Mouse (Mus musculus) midbrain, embryonic 15.5 days (tissue): ENCODE measurements around the gene Commd3. TPM values are rescaled to one million over a fixed set of nuclear protein-coding genes. Genes with fewer than 3 reads are reported as not detected.

ENCODE experiments used
- ATAC-seq: fragments of 200-750 bp; cut with Nextera tagmentation; replicated peaks from 2 replicates; pipeline ENCODE4 v1.8.0; 2017; ENCODE audit warnings: moderate TSS enrichment
- H3K27ac ChIP-seq: fragments of 300-500 bp; sonication (generic); 2 replicates; pipeline ENCODE4 v1.5.1; 2015; ENCODE audit warnings: mild to moderate bottlenecking, inconsistent platforms
- H3K27me3 ChIP-seq: fragments of 300-500 bp; sonication (generic); replicated peaks from 2 replicates; pipeline ENCODE4 v1.6.1; 2015; ENCODE audit warnings: inconsistent platforms
- H3K36me3 ChIP-seq: fragments of 300-500 bp; sonication (generic); replicated peaks from 2 replicates; pipeline ENCODE4 v1.6.1; 2015; ENCODE audit warnings: inconsistent platforms
- H3K4me1 ChIP-seq: fragments of 300-500 bp; sonication (generic); 2 replicates; pipeline ENCODE4 v1.6.1; 2015; ENCODE audit warnings: inconsistent platforms
- H3K4me2 ChIP-seq: fragments of 300-500 bp; sonication (generic); 2 replicates; pipeline ENCODE4 v1.6.1; 2015; ENCODE audit warnings: inconsistent platforms, mild to moderate bottlenecking, moderate library complexity
- H3K4me3 ChIP-seq: fragments of 300-500 bp; sonication (generic); 2 replicates; pipeline ENCODE4 v1.5.1; 2015; ENCODE audit warnings: mild to moderate bottlenecking, inconsistent platforms
- H3K9ac ChIP-seq: fragments of 300-500 bp; sonication (generic); 2 replicates; pipeline ENCODE4 v1.6.1; 2015; ENCODE audit warnings: mild to moderate bottlenecking, inconsistent platforms
- H3K9me3 ChIP-seq: fragments of 300-500 bp; sonication (generic); 2 replicates; pipeline ENCODE4 v1.6.1; 2016; ENCODE audit warnings: inconsistent platforms
- WGBS: fragments of 180-500 bp; shearing (Covaris S2); methylation state at CpG from one replicate; pipeline ENCODE4 v1.1.7; 2015; ENCODE audit warnings: mixed read lengths; 5-methylcytosine and 5-hydroxymethylcytosine counted together
- polyA plus RNA-seq: library from polyadenylated mRNA; unstranded; fragments of >200 nt; fragmentation: Nextera tagmentation; extraction: Ambion mirVana; gene quantifications from 2 replicates; pipeline ENCODE4 v1.2.1, GENCODE M21; 2015

Commd3 gene
- polyA plus RNA-seq, 1 experiment from 2014 or later, result 179 TPM

GRCm38 (mm10) chr2:18698663-18699385, 26.6 kb downstream of the Commd3 start:
- Histone ChIP-seq H3K27me3 (peaks cover 51% of the 10 kb centered on the region), H3K9ac (no peak overlapping the region), H3K4me1 (peaks cover 19% of the 10 kb centered on the region), H3K36me3 (no peaks in the 10 kb centered on the region), H3K9me3 (no peaks in the 10 kb centered on the region), H3K4me2 (no peak overlapping the region), H3K27ac (no peak overlapping the region), H3K4me3 (0 out of 2 replicates have a peak overlapping the region, but pooled peaks have one; percentile 4)
- peak; percentile 44 for ATAC-seq
- WGBS, result under 1% methylated on average over 56 of the region's 56 CpGs

- H3K4me2 ChIP-seq, result no peak overlapping the region
- peaks cover 12% of the 10 kb centered on the region for H3K4me1 ChIP-seq
- no peak for ATAC-seq
- peaks cover 56% of the 10 kb centered on the region for H3K27me3 ChIP-seq
- no peaks in the 10 kb centered on the region for H3K9me3 ChIP-seq
- 0 out of 2 replicates have a peak overlapping the region, but pooled peaks have one; percentile 4 for H3K4me3 ChIP-seq
- WGBS, result 2% methylated on average over 11 of the region's 11 CpGs
- no peaks in the 10 kb centered on the region for H3K36me3 ChIP-seq
- no peak overlapping the region for H3K9ac ChIP-seq
- H3K27ac ChIP-seq, result no peak overlapping the region
Measured at GRCm38 (mm10) chr2:18699401-18699990, 27.3 kb downstream of the Commd3 start.

- ATAC-seq, result no peak
- Histone ChIP-seq H3K27ac (no peak overlapping the region), H3K4me2 (no peak overlapping the region), H3K36me3 (no peaks in the 10 kb centered on the region), H3K9me3 (no peaks in the 10 kb centered on the region), H3K4me1 (no peaks in the 10 kb centered on the region), H3K4me3 (no peak overlapping the region), H3K9ac (no peak overlapping the region), H3K27me3 (no peaks in the 10 kb centered on the region)
- 79% methylated on average over 3 of the region's 3 CpGs for WGBS
Measured at GRCm38 (mm10) chr2:18710356-18710755, 38.2 kb downstream of the Commd3 start.

GRCm38 (mm10) chr2:18713071-18713470, 40.9 kb downstream of the Commd3 start:
- Histone ChIP-seq H3K9me3 (no peaks in the 10 kb centered on the region), H3K27me3 (no peaks in the 10 kb centered on the region), H3K9ac (no peak overlapping the region), H3K36me3 (no peaks in the 10 kb centered on the region), H3K27ac (no peak overlapping the region), H3K4me3 (no peak overlapping the region), H3K4me2 (no peak overlapping the region), H3K4me1 (no peaks in the 10 kb centered on the region)
- 67% methylated on average over 2 of the region's 2 CpGs for WGBS
- no peak for ATAC-seq

GRCm38 (mm10) chr2:18714337-18714736, 42.2 kb downstream of the Commd3 start:
- Histone ChIP-seq H3K27ac (no peak overlapping the region), H3K4me2 (no peak overlapping the region), H3K36me3 (no peaks in the 10 kb centered on the region), H3K9me3 (no peaks in the 10 kb centered on the region), H3K9ac (no peak overlapping the region), H3K4me3 (no peak overlapping the region), H3K4me1 (no peaks in the 10 kb centered on the region), H3K27me3 (no peaks in the 10 kb centered on the region)
- 81% methylated on average over 3 of the region's 3 CpGs for WGBS
- no peak for ATAC-seq

GRCm38 (mm10) chr2:18718521-18718920, 46.3 kb downstream of the Commd3 start:
- Histone ChIP-seq H3K9me3 (no peaks in the 10 kb centered on the region), H3K27ac (no peak overlapping the region), H3K4me1 (no peaks in the 10 kb centered on the region), H3K9ac (no peak overlapping the region), H3K4me3 (no peak overlapping the region), H3K27me3 (no peaks in the 10 kb centered on the region), H3K4me2 (no peak overlapping the region), H3K36me3 (no peaks in the 10 kb centered on the region)
- WGBS, result 88% methylated on average over 4 of the region's 4 CpGs
- ATAC-seq, result no peak

GRCm38 (mm10) chr2:18722208-18722830, 50.1 kb downstream of the Commd3 start:
- WGBS, result 63% methylated on average over 3 of the region's 3 CpGs
- no peaks in the 10 kb centered on the region for H3K9me3 ChIP-seq
- no peaks in the 10 kb centered on the region for H3K36me3 ChIP-seq
- no peak overlapping the region for H3K4me2 ChIP-seq
- no peak overlapping the region for H3K9ac ChIP-seq
- H3K4me1 ChIP-seq, result no peaks in the 10 kb centered on the region
- no peak overlapping the region for H3K4me3 ChIP-seq
- no peak for ATAC-seq
- no peaks in the 10 kb centered on the region for H3K27me3 ChIP-seq
- no peak overlapping the region for H3K27ac ChIP-seq

- no peaks in the 10 kb centered on the region for H3K36me3 ChIP-seq
- H3K4me1 ChIP-seq, result no peaks in the 10 kb centered on the region
- no peak overlapping the region for H3K9ac ChIP-seq
- no peak for ATAC-seq
- WGBS, result 86% methylated on average over 1 of the region's 1 CpGs
- no peaks in the 10 kb centered on the region for H3K27me3 ChIP-seq
- no peak overlapping the region for H3K4me3 ChIP-seq
- H3K9me3 ChIP-seq, result no peaks in the 10 kb centered on the region
- H3K27ac ChIP-seq, result no peak overlapping the region
- H3K4me2 ChIP-seq, result no peak overlapping the region
Measured at GRCm38 (mm10) chr2:18724462-18724861, 52.3 kb downstream of the Commd3 start.

Other genes with a start within 250 kb of the Commd3 start
- 22.0 and 25.0 TPM in 2 replicates for gene Bmi1, start 4.6 kb downstream of the Commd3 start, polyA plus RNA-seq
- 0.14 and 0.17 TPM in 2 replicates for gene Spag6, start 21.6 kb downstream of the Commd3 start, polyA plus RNA-seq